Mouse (Mus musculus) large intestine, adult 2 months (tissue): ENCODE measurements at regions not wholly inside any gene's neighbourhood (a gene's known extent, or its start where the extent isn't known, plus 50 kb on each side); places are given as distances from the start of the nearest gene placed in this dataset.

Experiments used
- DNase-seq: peaks from one replicate; pipeline ENCODE4 v3.0.0-alpha.2; 2012; ENCODE audit warnings: low read depth, low spot score
- WGBS: fragments of 180-500 bp; shearing (Covaris S2); methylation state at CpG from one replicate; pipeline ENCODE4 v1.1.7; 2018; 5-methylcytosine and 5-hydroxymethylcytosine counted together

DNA sequence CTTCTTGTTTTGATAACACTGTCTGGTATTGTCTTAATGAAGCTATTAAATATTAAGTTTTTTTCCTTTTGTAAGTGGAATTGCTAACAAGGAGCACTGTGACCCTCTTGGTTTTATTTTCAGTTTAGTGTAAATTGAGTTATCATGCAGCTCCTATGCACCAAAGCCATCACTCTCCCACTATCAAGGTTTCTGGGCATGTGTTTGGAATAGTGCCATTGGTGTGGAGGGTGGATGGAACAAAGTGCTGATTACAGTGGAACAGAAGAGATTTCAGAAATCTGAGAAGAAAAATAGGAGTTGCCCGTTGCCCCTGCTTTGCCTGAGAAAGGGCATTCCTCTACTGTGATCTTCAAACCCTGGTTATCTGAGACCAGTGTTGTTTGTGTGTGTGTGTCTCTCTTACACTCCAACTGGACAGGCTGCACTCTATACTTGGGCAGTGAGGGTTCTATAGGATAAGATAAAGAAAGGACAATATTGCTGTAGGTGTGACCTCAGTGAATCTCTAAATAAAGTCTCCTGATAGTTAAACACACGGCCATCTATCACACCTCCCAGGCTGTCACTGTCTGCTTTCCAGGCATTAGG, 414.3 kb upstream of the Nr2f2 start:
- DNase-seq: no peak
- WGBS: 53% methylated on average over 2 of the region's 2 CpGs

DNA sequence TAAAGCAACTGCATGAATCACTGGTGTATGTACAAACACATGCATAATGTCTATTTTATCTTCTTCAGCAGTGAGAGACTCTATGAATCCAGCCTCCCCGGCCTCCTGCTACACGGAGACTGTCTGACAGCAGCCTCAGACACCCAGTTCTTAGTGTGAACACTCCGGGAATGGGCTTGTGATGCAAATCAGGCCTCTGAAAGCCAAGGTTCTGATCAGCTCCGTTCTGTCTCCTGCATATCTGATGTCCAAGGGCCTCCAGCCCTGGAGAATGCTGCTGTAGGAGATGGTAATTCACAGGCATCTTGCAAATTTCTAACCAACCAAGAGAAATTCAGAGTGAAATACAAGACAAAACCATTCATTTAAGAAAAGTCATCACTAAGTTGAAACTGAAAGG, 411.2 kb upstream of the Nr2f2 start:
- DNase-seq: no peak
- 81% methylated on average over 4 of the region's 4 CpGs for WGBS

DNA sequence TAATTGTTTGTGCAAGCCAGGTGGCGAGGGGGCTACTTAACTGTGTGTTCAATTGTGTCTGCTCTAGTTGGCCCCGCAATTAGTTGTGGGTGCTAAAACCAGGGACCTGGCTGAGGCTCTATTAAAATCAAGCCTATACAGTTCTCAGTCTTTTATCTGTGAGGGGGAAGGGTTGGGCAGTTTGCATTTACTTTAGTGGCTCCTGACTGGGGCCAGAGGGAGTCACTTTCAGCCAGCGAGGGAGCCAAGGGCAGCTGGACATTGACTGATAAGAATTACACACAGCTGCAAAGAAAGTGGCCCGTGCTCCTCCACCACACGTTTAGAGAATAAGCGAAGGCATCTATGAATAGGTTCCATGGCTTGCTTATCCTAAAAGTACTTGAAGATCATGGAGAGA, 403.1 kb upstream of the Nr2f2 start:
- WGBS: 55% methylated on average over 6 of the region's 6 CpGs
- no peak for DNase-seq

DNA sequence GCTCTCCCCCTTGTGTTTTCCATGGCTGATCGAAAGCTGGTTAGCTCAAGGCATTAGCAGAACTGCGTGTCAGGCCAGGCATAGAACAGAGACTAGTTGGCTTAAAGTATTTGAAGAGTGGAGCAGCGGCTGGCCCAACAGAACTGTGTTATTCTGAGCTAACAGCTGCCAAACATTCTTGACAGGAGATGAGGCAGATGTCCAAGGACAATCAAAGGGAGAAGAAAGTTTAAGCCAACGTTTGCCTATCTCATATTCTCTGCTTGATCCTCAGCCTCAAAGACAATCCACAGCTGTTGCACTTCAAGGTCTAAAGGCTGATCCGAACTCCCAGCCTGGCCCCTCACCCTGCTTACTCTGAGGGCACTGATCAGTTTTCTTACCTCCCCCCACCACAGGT, 401.2 kb upstream of the Nr2f2 start:
- DNase-seq: no peak
- 58% methylated on average over 5 of the region's 5 CpGs for WGBS

DNA sequence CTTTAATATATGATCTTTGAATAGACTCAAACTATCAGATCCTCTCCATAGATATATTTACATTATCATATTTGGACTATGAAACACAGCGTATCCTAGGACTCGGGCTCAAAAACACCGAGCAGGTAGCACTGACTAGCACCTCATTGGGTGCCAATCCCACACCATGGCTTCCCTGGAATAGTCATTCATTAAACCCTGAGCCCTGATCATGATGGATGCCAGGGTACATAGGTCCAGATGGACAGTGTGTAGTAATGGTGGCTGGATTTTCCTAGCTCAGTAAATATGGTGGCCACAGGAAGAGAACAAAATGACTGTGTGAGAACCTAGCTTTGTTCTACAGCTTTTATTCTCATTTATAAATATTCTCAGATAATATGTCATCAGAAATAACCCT, 390.1 kb upstream of the Nr2f2 start:
- 94% methylated on average over 3 of the region's 3 CpGs for WGBS
- no peak for DNase-seq

DNA sequence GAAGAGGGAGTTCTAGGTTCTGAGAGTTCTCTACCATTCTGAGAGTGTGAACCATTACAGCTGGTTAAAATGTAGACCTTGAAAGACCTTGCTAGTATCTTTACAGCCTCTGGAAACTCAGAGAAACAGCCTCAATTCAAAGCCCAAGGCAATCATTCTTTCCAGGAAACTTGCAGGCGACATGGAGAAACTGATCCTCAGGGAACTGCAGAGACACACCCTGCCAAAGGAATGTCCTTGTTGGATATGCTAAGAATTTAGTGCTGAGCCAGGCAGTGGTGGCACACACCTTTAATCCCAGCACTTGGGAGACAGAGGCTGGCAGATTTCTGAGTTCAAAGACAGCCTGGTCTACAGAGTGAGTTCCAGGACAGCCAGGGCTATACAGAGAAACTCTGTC, 388.3 kb upstream of the Nr2f2 start:
- 65% methylated on average over 1 of the region's 1 CpGs for WGBS
- DNase-seq: no peak

DNA sequence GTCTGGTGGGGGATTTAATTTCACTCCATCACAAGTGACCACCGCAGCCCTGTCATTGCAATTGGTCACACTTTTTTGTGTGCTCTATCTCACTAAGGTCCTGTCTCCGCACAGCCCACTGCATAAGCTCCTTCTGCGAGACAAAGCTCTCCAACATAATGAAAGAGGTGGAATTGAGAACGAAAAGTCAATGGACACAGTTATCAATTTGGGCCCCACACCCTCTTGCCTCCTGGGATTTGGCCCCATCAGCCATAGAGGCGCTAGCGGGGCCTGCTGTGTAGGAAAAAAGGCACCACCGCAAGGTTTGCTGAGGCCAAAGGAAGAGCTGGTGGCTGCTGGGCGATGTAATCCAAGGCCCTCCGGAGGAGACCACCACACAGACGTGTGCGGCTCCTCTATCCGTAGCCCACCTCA, 386.3 kb upstream of the Nr2f2 start:
- 96% methylated on average over 12 of the region's 12 CpGs for WGBS
- DNase-seq: no peak

DNA sequence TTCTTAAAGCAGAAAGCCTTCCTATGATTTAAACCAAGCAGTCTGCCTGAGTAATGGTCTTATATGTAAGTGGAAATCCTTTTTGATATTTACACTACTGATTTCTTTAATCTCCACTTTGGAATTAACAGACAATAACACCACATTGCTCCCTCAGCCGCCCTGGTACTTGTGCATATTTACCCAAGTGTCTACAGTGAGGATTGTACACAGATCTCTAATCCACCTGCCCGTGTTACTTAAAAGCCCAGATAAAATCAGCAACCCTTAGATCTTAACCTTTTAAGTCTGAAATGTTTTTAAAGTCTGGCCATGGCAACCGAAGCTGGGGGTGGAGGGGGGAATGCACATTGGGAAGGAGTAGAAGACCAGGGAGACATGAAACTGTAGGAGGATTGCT, 382.3 kb upstream of the Nr2f2 start:
- WGBS: 31% methylated on average over 3 of the region's 3 CpGs
- DNase-seq: no peak

DNA sequence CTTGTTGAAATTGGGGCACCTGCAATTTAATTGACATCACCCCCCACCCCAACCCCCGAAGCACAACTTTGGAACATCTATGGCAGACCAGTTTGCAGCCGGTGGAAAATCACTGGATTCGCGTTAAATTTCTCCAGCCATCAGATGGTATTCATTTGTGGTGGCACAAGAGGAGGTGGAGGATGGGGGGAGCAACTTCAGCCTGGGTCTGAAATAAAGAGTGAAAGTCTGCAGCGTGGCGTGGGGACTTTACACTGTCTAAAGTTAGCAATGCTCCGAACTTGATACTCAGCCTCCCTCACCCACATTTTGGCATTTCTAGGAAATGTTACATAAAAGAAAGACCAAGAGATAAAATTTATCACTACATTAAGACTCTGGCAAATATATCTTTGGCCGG, 381.8 kb upstream of the Nr2f2 start:
- DNase-seq: no peak
- 77% methylated on average over 8 of the region's 8 CpGs for WGBS

DNA sequence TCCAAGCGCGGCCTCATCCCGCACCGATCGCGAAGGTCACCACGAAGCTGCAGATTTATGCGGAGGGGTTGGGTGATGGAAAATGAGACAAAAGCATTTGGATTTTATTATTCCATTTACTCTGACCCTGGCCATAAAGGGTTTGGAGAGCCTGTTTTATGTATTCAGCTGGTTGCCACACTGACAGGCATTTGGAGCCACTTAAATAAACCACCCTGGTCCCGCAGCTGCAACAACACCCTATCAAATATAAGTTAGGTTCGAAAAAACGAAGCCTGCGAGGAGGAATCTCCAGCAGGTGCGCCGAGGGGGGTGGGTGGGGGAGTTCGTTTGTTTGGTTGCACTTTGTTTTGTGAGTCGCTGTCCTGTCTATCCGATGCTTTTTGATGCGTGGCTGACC, 377.8 kb upstream of the Nr2f2 start:
- WGBS: 52% methylated on average over 18 of the region's 18 CpGs
- DNase-seq: no peak

DNA sequence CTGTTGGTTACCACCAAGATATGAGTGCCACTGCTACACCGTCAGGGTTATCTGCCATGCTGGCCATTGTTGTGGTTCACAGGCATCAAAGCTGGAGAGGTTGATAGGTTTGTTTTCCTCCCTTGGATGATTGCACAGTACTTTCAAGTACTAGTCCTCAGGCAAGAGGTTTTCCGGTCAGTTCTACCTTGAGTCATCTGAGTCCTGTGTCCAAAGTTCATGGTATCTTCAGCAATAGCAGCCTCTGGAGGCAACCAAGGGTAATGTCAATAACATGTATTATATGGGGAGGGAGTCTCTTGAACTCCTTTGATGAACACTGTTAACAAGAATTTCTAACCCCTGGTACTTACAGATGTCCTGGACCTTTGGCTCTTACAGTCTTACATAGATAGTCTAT, 369.1 kb upstream of the Nr2f2 start:
- no peak for DNase-seq
- WGBS: 87% methylated on average over 2 of the region's 2 CpGs

DNA sequence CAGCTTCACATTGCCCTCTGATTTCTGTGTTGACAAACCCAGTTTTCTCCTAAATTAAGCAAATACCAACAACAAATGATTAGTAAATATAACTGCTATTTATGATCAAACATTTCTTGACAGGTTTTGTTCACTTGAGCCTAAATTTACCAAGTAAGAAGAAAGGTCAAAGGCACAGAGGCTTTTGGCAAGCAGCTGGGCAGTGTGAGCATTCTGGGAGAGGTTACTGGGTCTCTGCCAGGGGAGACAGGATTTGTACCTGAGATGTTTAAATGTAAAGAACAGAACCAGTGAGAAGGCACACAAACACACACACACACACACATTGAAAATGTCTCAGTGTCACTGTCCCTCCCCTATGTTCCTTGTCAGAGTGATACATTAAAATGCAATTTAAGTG, 367.0 kb upstream of the Nr2f2 start:
- no peak for DNase-seq

DNA sequence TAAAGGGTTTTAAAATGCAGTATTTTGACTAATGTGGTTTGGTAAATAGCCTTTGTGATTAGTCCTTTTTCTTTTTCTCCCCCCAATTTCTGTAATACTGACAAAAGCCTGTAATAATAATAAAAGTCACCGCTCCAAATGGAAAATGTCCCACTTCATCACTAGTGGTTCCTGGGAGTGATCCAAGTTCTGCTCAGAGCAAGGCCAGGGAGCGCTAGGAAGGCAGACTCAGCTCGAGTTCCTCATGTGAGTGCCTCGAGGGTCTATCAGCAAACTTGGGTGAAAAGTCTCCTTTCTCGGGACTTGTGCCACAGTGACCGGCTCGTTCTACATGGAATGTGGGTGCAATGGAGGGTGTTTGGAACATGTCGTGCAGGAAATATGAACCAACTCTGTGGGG, 363.4 kb upstream of the Nr2f2 start:
- 75% methylated on average over 8 of the region's 8 CpGs for WGBS
- DNase-seq: no peak

DNA sequence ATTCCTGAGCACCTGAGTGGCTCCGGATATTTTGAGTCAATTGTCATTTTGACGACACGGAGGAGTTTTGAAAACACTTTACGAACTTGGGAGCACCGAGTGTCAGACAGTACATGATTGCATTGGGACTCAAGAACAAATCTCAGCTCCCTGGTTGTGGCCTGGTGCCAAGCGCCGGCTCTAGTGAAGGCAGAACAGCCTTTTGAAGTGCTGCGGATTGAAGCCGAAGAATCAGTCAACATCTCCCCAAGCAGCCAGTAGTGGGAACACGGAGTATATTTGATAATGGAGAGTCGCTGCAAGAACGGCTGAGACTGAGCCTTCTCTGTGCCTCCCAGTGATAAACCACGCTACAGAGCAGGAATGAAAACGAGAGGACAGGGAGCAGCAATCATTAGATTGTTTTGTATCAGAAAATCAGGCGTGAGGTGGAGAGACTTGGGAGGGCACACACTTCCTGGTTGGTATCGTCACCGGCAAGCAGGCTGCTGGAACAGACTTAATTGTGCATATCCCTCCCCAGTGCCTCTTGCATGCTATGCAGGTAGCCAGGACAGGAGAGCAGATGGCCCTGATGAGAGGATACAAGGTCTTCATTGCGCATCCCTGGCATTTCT, 351.7 kb upstream of the Nr2f2 start:
- 67% methylated on average over 18 of the region's 18 CpGs for WGBS
- no peak for DNase-seq

DNA sequence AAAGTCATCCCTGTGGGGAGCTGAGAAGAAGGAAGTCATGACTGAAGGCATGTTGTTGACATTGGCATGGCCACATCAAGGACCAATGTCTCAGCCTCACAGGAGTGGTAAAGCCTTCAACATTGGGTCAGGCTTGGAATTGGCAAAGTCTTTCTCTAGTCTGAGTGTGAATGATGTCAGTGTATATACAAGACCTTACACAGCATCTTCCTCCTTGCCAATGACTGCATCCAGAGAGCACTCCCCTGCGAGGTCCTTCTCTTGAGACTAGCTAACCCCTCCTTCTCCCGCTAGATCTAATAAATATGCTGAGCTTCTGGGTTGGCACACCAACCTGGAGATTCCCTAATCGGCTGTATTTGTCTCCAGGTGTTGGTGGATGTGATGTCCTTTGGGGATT, 351.1 kb upstream of the Nr2f2 start:
- WGBS: 85% methylated on average over 3 of the region's 3 CpGs
- no peak for DNase-seq

DNA sequence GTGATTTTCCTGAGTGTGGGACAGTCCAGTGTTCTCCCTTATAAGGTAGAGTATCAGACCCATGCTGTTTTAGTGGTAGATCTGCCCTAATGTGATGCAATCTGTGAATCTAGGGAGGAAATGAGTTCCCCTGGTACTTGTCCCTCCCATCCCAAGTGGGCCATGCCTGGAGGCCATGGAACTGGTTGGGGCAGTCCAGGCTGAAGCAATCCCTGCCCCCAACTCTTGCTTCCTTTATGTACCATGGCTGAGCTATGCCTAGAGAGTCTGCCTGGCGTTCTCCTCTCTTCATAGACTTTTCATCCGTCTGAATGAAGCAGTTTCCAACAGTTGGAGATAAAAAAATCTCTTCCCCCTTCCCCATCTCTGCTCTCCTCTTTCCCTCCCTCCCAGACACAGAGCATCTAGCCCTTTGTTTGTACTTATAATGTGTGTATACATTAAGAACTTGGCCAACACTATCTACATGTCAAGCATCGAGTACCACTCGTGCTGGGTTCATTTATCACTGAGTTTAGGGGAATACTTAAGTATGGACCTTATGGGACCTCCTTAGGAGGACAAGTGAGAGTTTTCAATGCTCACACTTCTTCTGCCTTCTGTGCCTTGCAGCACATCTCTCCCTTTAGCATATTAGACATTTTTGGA, 350.4 kb upstream of the Nr2f2 start:
- no peak for DNase-seq
- 80% methylated on average over 4 of the region's 4 CpGs for WGBS

DNA sequence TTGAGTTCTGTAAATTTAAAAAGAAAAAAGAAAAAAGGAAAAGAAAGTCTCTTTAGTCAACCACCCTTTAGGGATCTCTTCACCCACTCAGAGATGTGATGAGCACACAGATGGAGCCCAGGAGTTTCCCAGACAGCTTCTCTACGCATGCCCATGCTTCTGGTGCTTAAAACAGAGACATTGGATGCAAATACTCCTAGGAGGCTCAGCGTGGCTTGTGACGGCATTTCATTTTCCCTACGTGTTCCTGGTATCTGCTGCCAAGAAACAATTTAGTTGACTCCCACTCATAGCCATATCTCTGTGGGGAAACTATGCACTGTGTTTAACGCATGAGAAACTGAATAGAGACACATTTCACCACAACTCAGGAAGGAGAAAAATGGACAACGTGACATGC, 345.6 kb upstream of the Nr2f2 start:
- 83% methylated on average over 6 of the region's 6 CpGs for WGBS
- no peak for DNase-seq

DNA sequence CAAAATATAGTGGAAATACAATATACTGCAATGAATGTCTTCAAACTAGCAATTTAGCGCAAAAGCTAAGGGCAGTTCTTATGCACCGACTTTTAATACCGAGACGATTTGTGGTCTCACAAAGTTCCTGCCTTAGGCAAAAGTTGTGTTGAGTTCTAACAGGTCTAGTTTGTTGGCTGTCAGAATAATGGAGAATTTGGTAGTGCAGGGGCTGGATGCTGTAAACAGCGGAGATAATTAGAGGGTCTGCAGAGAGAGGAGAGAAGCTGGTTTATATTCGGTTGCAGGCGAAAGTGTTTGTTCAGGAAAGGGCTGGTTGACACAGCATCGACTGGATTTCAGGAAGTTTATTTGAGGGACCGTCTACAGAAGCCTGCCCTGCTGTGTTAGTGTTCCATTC, 339.7 kb upstream of the Nr2f2 start:
- 72% methylated on average over 9 of the region's 9 CpGs for WGBS
- DNase-seq: no peak

DNA sequence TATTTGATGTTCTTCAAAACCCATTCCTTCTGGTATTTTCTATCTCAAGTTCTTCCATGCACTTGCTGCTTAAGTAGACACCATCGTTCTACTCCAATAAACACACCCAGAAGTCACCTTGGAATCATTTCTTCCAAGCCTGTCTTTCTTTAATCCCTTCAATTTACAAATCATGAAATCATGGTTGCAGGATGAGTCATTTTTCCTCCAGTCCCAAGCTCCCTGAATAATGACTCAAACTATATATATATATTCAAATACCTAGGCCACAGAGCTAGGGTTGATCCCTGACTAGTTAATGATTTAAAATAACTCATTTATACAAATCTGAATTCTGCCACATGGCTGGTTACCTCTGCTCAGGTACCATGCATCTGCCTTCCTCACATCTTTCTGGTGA, 337.2 kb upstream of the Nr2f2 start:
- 67% methylated on average over 1 of the region's 1 CpGs for WGBS
- no peak for DNase-seq

DNA sequence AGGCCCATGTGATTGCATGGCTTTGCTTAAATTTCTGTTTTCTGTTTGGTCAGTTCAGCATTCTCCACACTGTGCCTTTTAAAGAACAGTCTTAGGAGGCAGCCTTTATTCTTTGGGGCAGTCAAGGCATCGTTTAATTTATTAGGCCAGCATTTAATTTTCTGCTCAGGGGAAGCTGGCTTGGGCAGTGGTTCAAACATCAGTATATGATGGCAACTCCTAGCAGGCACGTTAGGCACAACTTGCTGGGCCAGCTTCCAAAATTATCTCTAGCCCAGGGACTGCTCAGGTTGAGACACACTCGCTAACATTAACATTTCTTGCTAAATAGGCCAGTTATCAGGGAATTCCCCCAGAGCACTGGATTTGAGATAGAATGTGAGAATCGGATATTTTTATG, 333.9 kb upstream of the Nr2f2 start:
- 81% methylated on average over 4 of the region's 4 CpGs for WGBS
- no peak for DNase-seq

DNA sequence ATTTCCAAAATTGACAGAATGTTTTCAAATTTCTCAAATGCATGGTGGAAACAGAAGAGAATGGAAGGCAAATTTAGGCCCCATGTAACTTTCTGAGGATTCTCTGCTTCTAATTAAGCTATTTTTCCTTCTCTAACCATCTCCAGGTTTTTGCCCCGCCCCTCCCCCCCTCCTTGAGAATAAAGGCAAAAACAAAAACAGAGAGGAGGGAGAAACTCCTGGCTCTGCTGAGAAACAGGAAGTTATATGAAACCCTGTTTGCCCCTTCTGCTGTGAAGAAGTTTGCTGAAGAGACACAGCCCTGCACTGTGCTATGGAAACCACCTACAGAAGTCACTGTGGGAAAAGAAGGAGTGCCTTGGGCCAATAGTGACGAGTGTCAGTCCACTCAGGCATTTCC, 332.9 kb upstream of the Nr2f2 start:
- no peak for DNase-seq
- 87% methylated on average over 2 of the region's 2 CpGs for WGBS

DNA sequence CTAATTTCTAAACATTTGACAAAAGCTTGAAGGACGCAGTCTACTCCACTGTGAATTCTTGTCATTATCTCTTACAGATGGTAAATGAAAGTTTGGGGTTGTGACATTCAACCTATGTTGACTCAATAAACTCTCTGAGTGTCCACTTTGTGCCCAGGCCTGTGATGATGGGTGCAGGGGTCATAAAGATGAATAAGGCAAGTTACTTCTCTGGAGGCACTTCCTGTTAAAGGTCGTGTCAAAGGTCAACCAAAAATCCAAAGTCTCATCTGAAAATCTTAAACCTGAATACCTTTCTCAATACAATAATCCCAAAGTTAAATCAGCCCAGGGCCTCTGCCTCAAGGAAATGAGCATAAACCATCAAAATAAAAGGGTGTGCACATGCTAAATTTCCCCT, 332.5 kb upstream of the Nr2f2 start:
- WGBS: 70% methylated on average over 2 of the region's 2 CpGs
- no peak for DNase-seq
